Mouse (Mus musculus) small intestine, adult 2 months (tissue): ENCODE measurements at regions not wholly inside any gene's neighbourhood (a gene's known extent, or its start where the extent isn't known, plus 50 kb on each side); places are given as distances from the start of the nearest gene placed in this dataset.

Source experiments
- CTCF ChIP-seq: fragments of 200-500 bp; IDR thresholded peaks from 2 replicates; pipeline ENCODE4 v1.5.1; 2012; ENCODE audit warnings: low read depth, mild to moderate bottlenecking, control low read depth, inconsistent platforms, low read length, moderate library complexity, mixed read lengths; ENCODE audit not compliant: insufficient replicate concordance, insufficient read length; ENCODE audit errors: extremely low read depth
- POLR2A ChIP-seq: fragments of 200-500 bp; IDR thresholded peaks from 2 replicates; pipeline ENCODE4 v1.6.1; 2012; ENCODE audit warnings: low read depth, mild to moderate bottlenecking, control low read depth, inconsistent platforms, low read length, moderate library complexity

DNA sequence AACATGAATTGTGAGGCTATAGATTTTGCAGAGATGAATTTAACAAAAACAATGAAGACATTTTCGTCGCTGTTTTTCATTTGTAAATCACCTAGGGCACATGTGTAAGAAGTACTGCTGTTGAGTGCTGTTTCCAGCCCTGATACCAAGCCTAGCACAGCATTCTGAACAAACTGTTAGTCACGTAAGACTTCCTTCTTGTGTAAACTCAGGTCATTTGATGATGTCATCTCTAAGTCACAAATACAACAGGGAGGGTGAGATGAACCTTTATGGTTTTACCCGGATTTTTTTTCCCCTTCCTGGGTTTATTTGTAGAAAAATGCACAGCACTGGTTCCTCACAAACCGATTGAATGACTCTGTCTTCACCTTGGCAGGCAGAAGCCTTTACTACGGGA, 111.6 kb downstream of the Nab1 start:
- TF ChIP-seq POLR2A (no peak), CTCF (no peak)
